Mouse (Mus musculus) G1E (cell line): ENCODE measurements around the gene Rps6ka1.

Experiments
- CTCF ChIP-seq: IDR thresholded peaks from 2 replicates; pipeline ENCODE4 v1.5.1; 2012; ENCODE audit warnings: low read depth, low read length, inconsistent platforms, mixed read lengths
- GATA1 ChIP-seq: IDR thresholded peaks from 2 replicates; pipeline ENCODE4 v1.6.1; 2012; ENCODE audit warnings: borderline replicate concordance, low read length, inconsistent platforms, mixed read lengths
- GATA2 ChIP-seq: IDR thresholded peaks from 2 replicates; pipeline ENCODE4 v1.6.1; 2012; ENCODE audit warnings: low read depth, low read length, inconsistent platforms, borderline replicate concordance
- POLR2AphosphoS5 ChIP-seq: IDR thresholded peaks from 2 replicates; pipeline ENCODE4 v1.6.1; 2012; ENCODE audit warnings: low read depth, low read length, inconsistent platforms; ENCODE audit not compliant: insufficient replicate concordance
- TAL1 ChIP-seq: conservative IDR thresholded peaks from 2 replicates; pipeline ENCODE4 v1.6.1; 2012; ENCODE audit warnings: low read depth, low read length, inconsistent platforms, mixed read lengths

DNA sequence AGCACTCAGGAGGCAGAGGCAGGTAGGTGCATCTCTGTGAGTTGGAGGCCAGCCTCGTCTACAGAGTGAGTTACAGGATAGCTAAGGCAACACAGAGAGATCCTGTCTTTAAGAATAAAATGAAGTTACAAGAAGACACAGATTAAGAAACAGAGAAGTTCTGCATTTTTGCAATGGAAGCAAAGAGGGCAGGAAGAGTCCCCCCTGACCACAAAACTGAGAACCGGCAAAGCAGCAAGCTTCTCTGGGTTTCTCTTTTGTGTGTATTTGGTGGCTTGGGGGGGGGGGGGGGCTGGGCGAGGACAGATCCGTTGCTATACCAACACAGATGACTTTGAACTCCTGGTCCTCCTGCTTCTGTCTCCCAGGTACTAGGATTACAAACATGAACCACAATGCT, 19.5 kb upstream of the Rps6ka1 start:
- TF ChIP-seq GATA2 = no peak
- TF ChIP-seq CTCF = no peak
- TF ChIP-seq GATA1 = no peak
- TF ChIP-seq TAL1 = no peak
- TF ChIP-seq POLR2AphosphoS5 = no peak
